8 mouse cellular contexts compared by ENCODE assay signal in genomic region chr15:102358126-102358525, GRCm38 (mm10). TPM values are rescaled to one million over a fixed set of nuclear protein-coding genes. Genes with fewer than 3 reads are reported as not detected.
DNase-seq lines count a peak whose midpoint lies in the region; ATAC-seq and TF ChIP-seq lines count a peak whose summit lies in the region.

No protein-coding gene starts in this region.

- no peak for ATAC-seq in heart, postnatal 0 days (ENCODE audit: insufficient read depth, low read depth)
- no peak for ATAC-seq in intestine, embryonic 15.5 days
- ATAC-seq in neural tube, embryonic 15.5 days (ENCODE audit: low FRiP score), result no peak

- H3K4me1 ChIP-seq in heart, postnatal 0 days (ENCODE audit: control insufficient read depth, insufficient read depth), result peaks cover 15% of the 10 kb centered on the region; the same call in 1 of the 2 replicates
- H3K4me1 ChIP-seq in embryonic facial prominence, embryonic 10.5 days, result peaks cover 70% of the 10 kb centered on the region
- H3K4me1 ChIP-seq in intestine, embryonic 15.5 days (replicated peaks), result peaks cover 27% of the 10 kb centered on the region
- H3K4me1 ChIP-seq in neural tube, embryonic 15.5 days, result peaks cover 40% of the 10 kb centered on the region

- H3K27ac ChIP-seq in heart, postnatal 0 days (ENCODE audit: low read depth), result no peak overlapping the region
- peak overlapping the region; percentile 49; the same call in 1 of the 2 replicates for H3K27ac ChIP-seq in embryonic facial prominence, embryonic 10.5 days (replicated peaks)
- no peak overlapping the region for H3K27ac ChIP-seq in intestine, embryonic 15.5 days
- H3K27ac ChIP-seq in neural tube, embryonic 15.5 days (replicated peaks), result no peak overlapping the region

- 6% methylated on average over 25 of the region's 25 CpGs for WGBS in heart, postnatal 0 days
- WGBS in embryonic facial prominence, embryonic 10.5 days, result 2% methylated on average over 25 of the region's 25 CpGs
- WGBS in intestine, embryonic 15.5 days, result 4% methylated on average over 25 of the region's 25 CpGs
- WGBS in neural tube, embryonic 15.5 days, result 3% methylated on average over 25 of the region's 25 CpGs

- intact Hi-C loops in heart, postnatal 14 days (cut with DNase I), result no loop called here
- intact Hi-C loops in left cerebral cortex, postnatal 25 days (cut with DNase I), result no loop called here

- no peak overlapping the region for H3K9ac ChIP-seq in heart, postnatal 0 days (replicated peaks; ENCODE audit: low read depth, low read length)
- H3K9ac ChIP-seq in intestine, embryonic 15.5 days, result no peak overlapping the region
- H3K9ac ChIP-seq in neural tube, embryonic 15.5 days (replicated peaks), result no peak overlapping the region

- no peak for TF ChIP-seq EP300 in heart, postnatal 0 days (IDR thresholded peaks at IDR 0.05; ENCODE audit: low read depth)

- TF ChIP-seq CTCF in heart, postnatal 0 days (IDR thresholded peaks at IDR 0.05; ENCODE audit: low read depth), result no peak

- DNase-seq in heart, postnatal 0 days (ENCODE audit: low spot score), result no peak
- no peak for DNase-seq in heart, postnatal 14 days
- peak; percentile 68 for DNase-seq in embryonic facial prominence, embryonic 10.5 days (ENCODE audit: low spot score)
- DNase-seq in right cerebral cortex, postnatal 4 days, result no peak
- no peak for DNase-seq in left cerebral cortex, postnatal 25 days (ENCODE audit: low spot score in 2 of 2)
- DNase-seq in lung, postnatal 4 days, result no peak

- H3K36me3 ChIP-seq in heart, postnatal 0 days (replicated peaks; ENCODE audit: control insufficient read depth, insufficient read depth, low read length), result no peaks in the 10 kb centered on the region
- H3K36me3 ChIP-seq in embryonic facial prominence, embryonic 10.5 days (replicated peaks), result no peaks in the 10 kb centered on the region
- no peaks in the 10 kb centered on the region for H3K36me3 ChIP-seq in intestine, embryonic 15.5 days
- no peaks in the 10 kb centered on the region for H3K36me3 ChIP-seq in neural tube, embryonic 15.5 days

- H3K4me2 ChIP-seq in heart, postnatal 0 days (ENCODE audit: low read depth, low read length), result peak overlapping the region; percentile 11
- peak overlapping the region; percentile 48 for H3K4me2 ChIP-seq in intestine, embryonic 15.5 days (replicated peaks)
- peak overlapping the region; percentile 53 for H3K4me2 ChIP-seq in neural tube, embryonic 15.5 days

- 0 out of 2 replicates have a peak overlapping the region, but pooled peaks have one; percentile 3 for H3K4me3 ChIP-seq in heart, postnatal 0 days (ENCODE audit: low read depth, low read length)
- peak overlapping the region; percentile 39 for H3K4me3 ChIP-seq in embryonic facial prominence, embryonic 10.5 days
- H3K4me3 ChIP-seq in intestine, embryonic 15.5 days (replicated peaks), result 0 out of 2 replicates have a peak overlapping the region, but pooled peaks have one; percentile 10
- H3K4me3 ChIP-seq in neural tube, embryonic 15.5 days (replicated peaks), result peak overlapping the region; percentile 7; the same call in 1 of the 2 replicates

- H3K9me3 ChIP-seq in heart, postnatal 0 days (replicated peaks; ENCODE audit: control insufficient read depth, low read length), result no peaks in the 10 kb centered on the region
- no peaks in the 10 kb centered on the region for H3K9me3 ChIP-seq in embryonic facial prominence, embryonic 10.5 days
- no peaks in the 10 kb centered on the region for H3K9me3 ChIP-seq in intestine, embryonic 15.5 days
- H3K9me3 ChIP-seq in neural tube, embryonic 15.5 days (replicated peaks), result no peaks in the 10 kb centered on the region

- H3K27me3 ChIP-seq in heart, postnatal 0 days (ENCODE audit: control insufficient read depth, insufficient read depth, low read length), result peaks cover 49% of the 10 kb centered on the region
- H3K27me3 ChIP-seq in embryonic facial prominence, embryonic 10.5 days (replicated peaks; ENCODE audit: low read depth, poor library complexity, severe bottlenecking), result peaks cover 58% of the 10 kb centered on the region
- peaks cover 37% of the 10 kb centered on the region for H3K27me3 ChIP-seq in intestine, embryonic 15.5 days (replicated peaks)
- peaks cover 48% of the 10 kb centered on the region for H3K27me3 ChIP-seq in neural tube, embryonic 15.5 days (replicated peaks)

RNA-seq across cellular contexts. Expression of gene Aaas, which starts 7.6 kb away (rescaled TPM):
- 25.9 and 59.6 TPM in 2 replicates for total RNA-seq in heart, postnatal 0 days (2014; rRNA removed; ENCODE audit: low replicate concordance)
- polyA plus RNA-seq in heart, postnatal 0 days (2015; fragmentation: Nextera tagmentation; extraction: Ambion mirVana), result 18.8 and 20.4 TPM in 2 replicates
- 10 to 100 TPM in 1 of 2 experiments, 1 to 10 TPM in 1; 9.5 to 15.2 TPM for total RNA-seq in heart, postnatal 14 days (2021)
- 135 and 137 TPM in 2 replicates for polyA plus RNA-seq in embryonic facial prominence, embryonic 10.5 days (2016; fragmentation: Nextera tagmentation; extraction: Ambion mirVana)
- polyA plus RNA-seq in intestine, embryonic 15.5 days (2015; fragmentation: Nextera tagmentation; extraction: Ambion mirVana), result 58.2 and 62.7 TPM in 2 replicates
- polyA plus RNA-seq in neural tube, embryonic 15.5 days (2015; fragmentation: Nextera tagmentation; extraction: Ambion mirVana), result 30.4 and 49.7 TPM in 2 replicates
- total RNA-seq in left cerebral cortex, postnatal 25 days (2021), result 10 to 100 TPM; 14.0 to 16.6 TPM

RNA-seq across cellular contexts. Expression of gene Sp7, which starts 8.9 kb away (rescaled TPM):
- total RNA-seq in heart, postnatal 0 days (2014; rRNA removed; ENCODE audit: low replicate concordance), result not detected in 2 replicates
- not detected in 2 replicates for polyA plus RNA-seq in heart, postnatal 0 days (2015; fragmentation: Nextera tagmentation; extraction: Ambion mirVana)
- total RNA-seq in heart, postnatal 14 days (2021), result not detected
- polyA plus RNA-seq in embryonic facial prominence, embryonic 10.5 days (2016; fragmentation: Nextera tagmentation; extraction: Ambion mirVana), result 1.4 and 1.7 TPM in 2 replicates
- polyA plus RNA-seq in intestine, embryonic 15.5 days (2015; fragmentation: Nextera tagmentation; extraction: Ambion mirVana), result 0.59 and 0.68 TPM in 2 replicates
- polyA plus RNA-seq in neural tube, embryonic 15.5 days (2015; fragmentation: Nextera tagmentation; extraction: Ambion mirVana), result 0.88 and 0.95 TPM in 2 replicates
- under 1 TPM; 0.41 to 0.66 TPM for total RNA-seq in left cerebral cortex, postnatal 25 days (2021)

RNA-seq across cellular contexts. Expression of gene Myg1, which starts 26.6 kb away (rescaled TPM):
- total RNA-seq in heart, postnatal 0 days (2014; rRNA removed; ENCODE audit: low replicate concordance), result 35.6 and 60.5 TPM in 2 replicates
- 39.0 and 41.1 TPM in 2 replicates for polyA plus RNA-seq in heart, postnatal 0 days (2015; fragmentation: Nextera tagmentation; extraction: Ambion mirVana)
- total RNA-seq in heart, postnatal 14 days (2021), result 10 to 100 TPM; 21.0 to 24.3 TPM
- 123 and 126 TPM in 2 replicates for polyA plus RNA-seq in embryonic facial prominence, embryonic 10.5 days (2016; fragmentation: Nextera tagmentation; extraction: Ambion mirVana)
- 77.8 and 88.4 TPM in 2 replicates for polyA plus RNA-seq in intestine, embryonic 15.5 days (2015; fragmentation: Nextera tagmentation; extraction: Ambion mirVana)
- polyA plus RNA-seq in neural tube, embryonic 15.5 days (2015; fragmentation: Nextera tagmentation; extraction: Ambion mirVana), result 83.7 and 96.4 TPM in 2 replicates
- total RNA-seq in left cerebral cortex, postnatal 25 days (2021), result 10 to 100 TPM; 54.8 to 57.2 TPM

RNA-seq across cellular contexts. Expression of gene Pfdn5, which starts 32.2 kb away (rescaled TPM):
- total RNA-seq in heart, postnatal 0 days (2014; rRNA removed; ENCODE audit: low replicate concordance), result 90.7 and 148 TPM in 2 replicates
- 344 and 362 TPM in 2 replicates for polyA plus RNA-seq in heart, postnatal 0 days (2015; fragmentation: Nextera tagmentation; extraction: Ambion mirVana)
- 100 to 1,000 TPM; 262 to 287 TPM for total RNA-seq in heart, postnatal 14 days (2021)
- polyA plus RNA-seq in embryonic facial prominence, embryonic 10.5 days (2016; fragmentation: Nextera tagmentation; extraction: Ambion mirVana), result 353 and 356 TPM in 2 replicates
- 306 and 309 TPM in 2 replicates for polyA plus RNA-seq in intestine, embryonic 15.5 days (2015; fragmentation: Nextera tagmentation; extraction: Ambion mirVana)
- 427 and 485 TPM in 2 replicates for polyA plus RNA-seq in neural tube, embryonic 15.5 days (2015; fragmentation: Nextera tagmentation; extraction: Ambion mirVana)
- 100 to 1,000 TPM; 365 to 396 TPM for total RNA-seq in left cerebral cortex, postnatal 25 days (2021)

RNA-seq across cellular contexts. Expression of gene Sp1, which starts 47.8 kb away (rescaled TPM):
- total RNA-seq in heart, postnatal 0 days (2014; rRNA removed; ENCODE audit: low replicate concordance), result 32.1 and 32.6 TPM in 2 replicates
- polyA plus RNA-seq in heart, postnatal 0 days (2015; fragmentation: Nextera tagmentation; extraction: Ambion mirVana), result 3.0 and 3.1 TPM in 2 replicates
- total RNA-seq in heart, postnatal 14 days (2021), result 10 to 100 TPM; 47.5 to 52.3 TPM
- 9.9 and 10.6 TPM in 2 replicates for polyA plus RNA-seq in embryonic facial prominence, embryonic 10.5 days (2016; fragmentation: Nextera tagmentation; extraction: Ambion mirVana)
- 9.0 and 9.6 TPM in 2 replicates for polyA plus RNA-seq in intestine, embryonic 15.5 days (2015; fragmentation: Nextera tagmentation; extraction: Ambion mirVana)
- polyA plus RNA-seq in neural tube, embryonic 15.5 days (2015; fragmentation: Nextera tagmentation; extraction: Ambion mirVana), result 3.0 and 3.9 TPM in 2 replicates
- total RNA-seq in left cerebral cortex, postnatal 25 days (2021), result 10 to 100 TPM; 24.3 to 27.0 TPM
